Mouse (Mus musculus) kidney, postnatal 36 days (tissue): ENCODE data around the gene N4bp2l2.

Experiments used
- DNase-seq, 2 experiments: peaks; one replicate each; pipeline ENCODE4 v3.0.0; 2021 to 2022; ENCODE audit warnings: mixed read lengths in 2 of 2

The N4bp2l2 gene

DNA sequence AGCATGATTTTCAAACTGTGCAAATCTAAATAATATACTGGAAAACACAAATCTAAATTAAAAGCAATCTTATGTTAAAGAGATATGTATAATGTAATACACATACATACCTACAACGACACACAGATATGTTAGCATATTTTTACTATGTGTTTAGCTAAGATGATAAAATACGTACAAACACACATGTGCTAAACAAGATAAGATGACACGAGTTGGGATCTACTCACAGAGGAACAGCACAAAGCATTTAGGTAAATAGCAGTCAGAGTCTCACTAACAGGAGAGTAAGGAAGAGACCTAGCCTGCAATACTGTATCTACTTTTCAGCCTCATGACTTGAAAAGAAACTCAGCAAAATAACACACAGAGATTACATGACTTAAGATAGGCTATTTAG, 24.5 kb downstream of the N4bp2l2 start:
- DNase-seq, result no peak

GRCm38 (mm10) chr5:150629692-150630091, 36.3 kb downstream of the N4bp2l2 start:
- no peak for DNase-seq

DNA sequence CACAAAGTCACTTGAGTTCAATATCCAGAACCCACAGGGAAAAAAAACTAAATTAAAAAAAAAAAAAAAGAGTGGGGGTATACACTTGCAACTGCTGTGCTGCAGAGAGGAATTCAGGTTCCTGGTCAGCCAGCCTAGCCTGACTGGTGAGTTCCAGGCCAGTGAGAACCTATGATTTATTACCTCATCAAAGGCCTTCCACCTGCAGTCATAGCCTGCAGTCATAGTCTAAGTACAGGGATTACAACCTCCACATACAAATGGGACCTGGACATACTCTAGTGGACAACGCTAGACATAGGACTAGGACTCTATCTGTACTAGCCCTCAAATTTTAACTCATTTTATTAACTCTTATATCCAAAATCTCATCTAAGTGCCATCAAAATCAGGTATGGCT, 36.7 kb downstream of the N4bp2l2 start:
- DNase-seq, result no peak

- no peak for DNase-seq
These were observed 40.5 kb downstream of the N4bp2l2 start for GRCm38 (mm10) chr5:150625528-150625927.

- DNase-seq, result peak; percentile 34 to 67
These were observed 43.2 kb downstream of the N4bp2l2 start for GRCm38 (mm10) chr5:150622792-150623191.

- DNase-seq, result no peak
These were observed 44.4 kb downstream of the N4bp2l2 start for GRCm38 (mm10) chr5:150621592-150621991.

GRCm38 (mm10) chr5:150620588-150621135, 45.3 kb downstream of the N4bp2l2 start:
- DNase-seq, result no peak

DNA sequence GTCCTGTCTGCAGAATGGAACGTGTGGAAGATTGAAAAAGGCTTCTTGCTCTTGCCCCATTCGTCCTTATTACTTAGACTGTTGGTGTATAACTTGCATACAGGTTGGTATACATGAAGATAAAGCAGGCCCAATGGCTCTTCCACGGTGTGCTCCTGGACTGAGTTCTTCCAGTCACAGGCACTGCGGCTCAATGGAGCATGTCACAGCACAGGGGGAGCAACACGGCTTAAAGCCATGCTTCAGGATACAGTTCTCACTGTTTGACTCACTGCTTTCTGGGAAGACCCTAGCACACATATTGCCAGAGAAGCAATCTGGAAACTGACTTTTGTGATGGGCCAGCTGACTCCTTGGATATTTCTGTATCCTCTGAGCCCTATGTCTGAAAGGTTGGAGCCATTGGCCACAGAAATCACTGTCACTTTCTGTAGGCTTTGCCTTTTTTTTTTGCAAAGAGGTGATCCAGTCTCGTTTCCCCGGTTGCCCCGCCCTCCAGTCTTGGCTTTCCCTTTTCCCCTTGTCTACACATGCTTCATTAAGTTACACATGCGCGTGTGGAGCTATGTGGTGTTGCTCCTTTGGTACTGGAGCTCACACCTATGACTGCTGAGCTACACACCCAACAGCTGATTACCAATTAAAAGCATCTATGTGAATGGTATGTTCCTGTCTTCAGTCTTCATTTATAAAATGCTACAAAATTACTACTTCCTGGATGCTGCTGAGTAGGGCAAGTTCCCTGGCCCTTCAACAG, 47.2 kb downstream of the N4bp2l2 start:
- no peak for DNase-seq

- DNase-seq, result no peak
These were observed 49.3 kb downstream of the N4bp2l2 start for GRCm38 (mm10) chr5:150616731-150617130.

DNA sequence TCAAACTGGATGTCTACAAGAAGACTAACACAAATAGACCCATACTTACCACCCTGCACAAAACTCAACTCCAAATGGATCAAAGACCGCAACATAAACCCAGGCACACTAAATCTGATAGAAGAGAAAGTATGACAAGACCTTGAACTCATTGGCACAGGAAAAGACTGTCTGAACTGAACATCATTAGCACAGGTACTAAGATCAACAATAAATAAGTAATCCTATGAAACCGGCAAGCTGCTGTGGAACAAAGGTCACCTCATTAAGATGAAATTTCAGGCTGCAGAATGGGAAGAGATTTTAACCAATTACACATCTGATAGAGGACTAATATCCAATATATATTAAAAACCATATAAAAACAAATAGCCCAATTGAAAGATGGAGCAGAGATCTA, 49.8 kb downstream of the N4bp2l2 start:
- DNase-seq, result no peak

DNA sequence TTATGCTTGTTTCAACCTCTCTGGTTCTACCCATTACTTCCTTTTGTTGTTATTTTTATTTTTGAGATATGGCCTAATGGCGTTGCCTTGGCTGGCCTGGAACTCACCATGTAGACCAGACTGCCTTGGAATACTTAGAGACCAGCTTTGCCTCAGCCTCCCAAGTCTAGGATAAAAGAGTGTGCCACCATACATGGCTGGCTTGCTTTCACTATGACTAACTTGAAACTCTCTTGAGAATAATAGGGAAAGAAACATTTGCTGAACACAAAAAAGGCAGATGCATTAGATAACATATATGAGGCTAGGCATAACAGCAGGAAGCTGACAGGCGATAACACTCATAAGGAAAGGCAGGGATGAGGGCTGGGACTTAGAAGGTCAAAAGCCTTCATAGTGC, 51.9 kb downstream of the N4bp2l2 start:
- no peak for DNase-seq

DNA sequence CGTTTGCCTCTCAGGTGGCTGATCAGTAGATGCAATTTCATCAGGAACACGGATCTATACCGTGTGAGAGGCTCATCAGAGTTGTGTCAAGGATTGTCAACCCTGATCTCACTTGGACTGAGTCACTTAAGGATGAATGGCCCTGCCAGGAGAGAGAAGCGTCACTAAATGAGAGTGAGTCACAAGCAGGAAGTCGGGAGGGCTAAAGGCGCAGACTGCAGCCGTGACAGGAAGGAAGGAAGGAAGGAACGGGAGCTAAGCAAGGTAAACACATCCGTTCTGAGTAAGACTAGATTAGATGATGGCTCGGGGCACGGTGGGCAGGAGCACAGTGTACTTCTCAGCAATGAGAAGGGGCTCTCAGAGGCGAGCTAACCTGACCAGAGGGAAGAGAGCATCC, 54.3 kb downstream of the N4bp2l2 start:
- DNase-seq, result no peak

DNA sequence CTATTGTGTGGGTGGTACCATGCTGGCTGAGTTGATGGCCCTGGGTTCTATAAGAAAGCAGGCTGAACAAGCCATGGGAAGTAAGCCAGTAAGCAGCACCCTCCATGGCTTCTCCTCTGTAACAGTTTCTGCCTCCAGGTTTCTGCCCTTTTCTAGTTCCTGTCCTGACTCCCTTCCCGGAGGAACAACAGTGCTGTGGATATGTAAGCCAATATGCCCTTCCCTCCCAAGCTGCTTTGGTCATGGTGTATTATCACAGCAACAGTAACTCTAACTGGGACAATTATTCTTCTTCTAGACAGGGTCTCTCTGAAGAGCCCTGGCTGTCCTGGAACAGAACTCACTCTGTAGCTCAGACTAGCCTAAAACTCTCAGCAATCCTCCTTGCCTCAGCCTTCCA, 54.8 kb downstream of the N4bp2l2 start:
- DNase-seq, result no peak

- DNase-seq, result no peak
These were observed 58.4 kb downstream of the N4bp2l2 start for GRCm38 (mm10) chr5:150607631-150608030.

DNA sequence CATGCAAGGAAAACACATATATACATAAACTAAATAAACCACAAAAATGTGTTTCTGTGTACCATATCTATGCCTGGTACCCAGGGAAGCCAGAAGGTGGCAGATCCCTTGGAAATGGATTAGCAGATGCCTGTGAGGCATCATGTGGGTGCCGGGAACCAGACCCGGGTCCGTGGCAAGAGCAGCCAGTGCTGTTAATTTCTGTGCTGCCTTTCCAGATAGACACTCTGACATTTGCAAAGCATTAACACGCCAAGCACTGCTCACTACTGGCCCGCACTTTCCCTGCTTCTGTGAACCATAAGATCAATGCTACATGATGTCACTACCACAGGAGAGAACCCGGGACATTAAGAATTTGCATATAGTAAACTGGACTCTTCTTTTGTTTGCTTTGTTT, 59.9 kb downstream of the N4bp2l2 start:
- no peak for DNase-seq

GRCm38 (mm10) chr5:150601441-150602230, 64.3 kb downstream of the N4bp2l2 start:
- no peak for DNase-seq

- DNase-seq, result no peak
These were observed 65.2 kb downstream of the N4bp2l2 start for GRCm38 (mm10) chr5:150600554-150601440.

DNA sequence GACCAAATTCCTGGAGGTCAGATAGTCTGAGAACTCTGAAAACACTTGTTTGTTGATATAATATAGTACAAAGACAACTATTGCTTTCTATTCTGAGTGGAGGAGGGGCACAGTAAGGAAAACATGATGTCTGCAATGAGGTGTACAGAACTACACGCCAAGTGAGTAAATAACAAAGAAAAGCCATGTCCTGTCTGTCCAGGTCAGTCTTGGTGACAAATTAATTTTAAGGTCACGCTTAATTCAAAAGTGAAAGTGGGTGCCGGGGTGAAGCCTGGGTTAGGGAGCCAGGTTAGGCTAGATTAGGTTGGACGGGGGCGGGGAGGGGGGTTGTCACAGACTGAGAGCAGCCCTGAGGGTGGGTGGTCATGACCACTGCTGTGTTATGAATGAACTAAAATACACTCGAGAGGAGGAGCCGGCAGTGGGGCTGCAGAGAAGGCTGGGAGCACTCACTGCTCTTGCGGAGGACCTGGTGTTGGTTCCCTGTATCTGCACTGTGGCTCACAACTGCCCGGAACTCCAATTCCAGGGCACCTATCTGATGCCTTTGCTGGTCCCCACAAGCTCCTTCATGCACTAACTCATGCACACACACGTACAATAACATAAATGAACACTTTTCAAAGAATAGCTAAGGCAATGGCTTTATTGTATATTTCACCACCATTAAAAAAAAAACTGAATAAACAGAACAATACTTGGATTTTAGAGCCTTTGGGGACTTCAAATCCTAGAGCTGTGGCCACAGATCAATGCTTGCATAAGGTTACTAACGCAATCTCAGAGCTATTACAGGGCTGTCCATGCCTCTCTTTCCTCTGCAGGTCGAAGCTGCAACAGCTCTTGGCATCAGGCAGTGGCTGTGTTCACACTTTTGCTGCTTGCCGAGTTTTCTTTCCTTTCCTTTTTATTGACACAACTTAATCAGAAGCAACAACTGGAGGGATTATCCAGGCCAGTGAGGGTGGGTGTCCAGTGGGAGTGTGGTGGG, 66.4 kb downstream of the N4bp2l2 start:
- no peak for DNase-seq

GRCm38 (mm10) chr5:150598202-150599119, 67.5 kb downstream of the N4bp2l2 start:
- DNase-seq, result peak; percentile 46

- DNase-seq, result no peak
These were observed 68.9 kb downstream of the N4bp2l2 start, which contains the start of gene N4bp2l1 for GRCm38 (mm10) chr5:150597088-150597487. N4bp2l1 (minus strand) TSS chr5:150597188.
